Mouse (Mus musculus): Measurements from ENCODE around the gene Nsmce4a. TPM values are rescaled to one million over a fixed set of nuclear protein-coding genes. Genes with fewer than 3 reads are reported as not detected.

Gene Nsmce4a
- total RNA-seq, 2 experiments from 2014 or later = 146 to 195 TPM

- ATAC-seq (ENCODE audit: poor library complexity, severe bottlenecking) = no peak
These were observed 5.7 kb upstream of the Nsmce4a start for GRCm38 (mm10) chr7:130578607-130579006.

- ATAC-seq (ENCODE audit: poor library complexity, severe bottlenecking) = no peak
These were observed 5.1 kb upstream of the Nsmce4a start for GRCm38 (mm10) chr7:130578066-130578465.

- peak; percentile 15; the same call in 1 of the 2 replicates for ATAC-seq (ENCODE audit: poor library complexity, severe bottlenecking)
These were observed 4.6 kb upstream of the Nsmce4a start, which contains the start of gene Tacc2 for GRCm38 (mm10) chr7:130577388-130578003. Tacc2 (plus strand) TSS chr7:130577438.

GRCm38 (mm10) chr7:130576981-130577380 is 4.1 kb upstream of the Nsmce4a start:
- 0 out of 2 replicates have a peak, but pooled peaks have one; percentile 18 for ATAC-seq (ENCODE audit: poor library complexity, severe bottlenecking)

- no peak for ATAC-seq (ENCODE audit: poor library complexity, severe bottlenecking)
These were observed 1.5 kb upstream of the Nsmce4a start for GRCm38 (mm10) chr7:130574211-130574991.

- no peak for ATAC-seq (ENCODE audit: poor library complexity, severe bottlenecking)
These were observed 828 bp upstream of the Nsmce4a start for GRCm38 (mm10) chr7:130573746-130574145.

DNA sequence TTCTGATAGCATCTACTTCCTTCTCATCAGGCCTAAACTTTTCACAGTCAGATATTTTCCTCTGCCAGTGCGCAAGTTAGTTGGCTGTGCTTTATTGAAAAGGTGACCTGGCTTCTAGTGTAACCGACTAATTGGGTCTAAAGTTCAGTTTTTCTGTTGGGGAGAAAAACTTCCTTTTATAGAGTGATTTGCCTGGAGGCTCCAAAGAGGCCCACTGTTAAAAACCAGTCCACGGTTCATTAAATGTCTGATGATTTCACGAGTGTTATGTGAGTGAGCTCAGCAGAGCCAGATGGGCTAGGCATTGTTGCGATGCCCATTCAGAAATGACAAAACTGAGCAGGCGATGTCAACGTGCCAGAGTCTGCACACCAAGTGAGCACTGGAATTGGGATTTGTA is 2.4 kb downstream of the Nsmce4a start:
- ATAC-seq (ENCODE audit: poor library complexity, severe bottlenecking) = no peak

GRCm38 (mm10) chr7:130568783-130569436 is 4.0 kb downstream of the Nsmce4a start:
- no peak for ATAC-seq (ENCODE audit: poor library complexity, severe bottlenecking)

GRCm38 (mm10) chr7:130564596-130564995 is 8.3 kb downstream of the Nsmce4a start:
- ATAC-seq (ENCODE audit: poor library complexity, severe bottlenecking) = no peak

- ATAC-seq (ENCODE audit: poor library complexity, severe bottlenecking) = no peak
These were observed 9.0 kb downstream of the Nsmce4a start for GRCm38 (mm10) chr7:130563880-130564279.

- no peak for ATAC-seq (ENCODE audit: poor library complexity, severe bottlenecking)
These were observed 9.6 kb downstream of the Nsmce4a start for GRCm38 (mm10) chr7:130563276-130563675.

GRCm38 (mm10) chr7:130560933-130561332 is 12.0 kb downstream of the Nsmce4a start:
- ATAC-seq (ENCODE audit: poor library complexity, severe bottlenecking) = no peak

DNA sequence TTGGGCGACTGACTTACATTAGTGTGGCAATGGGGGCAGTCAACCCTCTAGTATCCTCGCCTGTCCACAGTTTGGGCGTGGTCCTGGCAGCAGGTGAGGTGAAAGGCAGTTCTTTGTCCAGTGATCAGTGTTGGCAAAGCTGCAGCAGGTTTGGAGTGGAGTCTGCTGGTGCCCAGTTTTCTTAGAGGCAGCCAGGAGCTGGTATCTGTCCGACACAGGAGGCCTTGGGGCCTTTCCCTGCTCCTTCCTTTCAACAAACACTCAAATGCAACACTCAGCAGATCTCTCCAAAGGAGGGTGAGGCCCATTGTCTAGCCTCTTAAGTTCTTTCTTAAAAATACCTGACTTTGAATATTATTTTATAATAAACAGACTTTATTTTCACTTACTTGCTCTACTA is 14.3 kb downstream of the Nsmce4a start:
- no peak for ATAC-seq (ENCODE audit: poor library complexity, severe bottlenecking)

DNA sequence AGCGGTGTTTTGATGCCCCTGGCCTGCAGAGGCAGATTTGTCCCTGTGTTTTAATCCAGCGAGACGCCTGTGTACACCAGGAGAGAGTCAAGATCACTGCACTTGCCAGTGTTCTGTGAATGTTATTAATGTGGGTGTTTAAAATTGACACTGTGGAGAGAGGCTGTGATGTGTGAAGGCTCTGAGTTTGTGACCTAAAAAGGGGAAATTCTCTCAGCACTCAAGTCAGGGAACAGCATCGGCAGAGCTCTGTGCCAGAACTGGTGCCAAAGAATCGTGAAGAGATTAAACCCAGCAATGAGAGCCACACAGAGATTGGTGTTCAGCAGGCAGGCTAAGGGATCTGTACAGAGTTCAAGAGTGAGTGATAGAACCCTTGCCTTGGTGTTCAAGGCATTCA is 17.3 kb downstream of the Nsmce4a start:
- no peak for ATAC-seq (ENCODE audit: poor library complexity, severe bottlenecking)

DNA sequence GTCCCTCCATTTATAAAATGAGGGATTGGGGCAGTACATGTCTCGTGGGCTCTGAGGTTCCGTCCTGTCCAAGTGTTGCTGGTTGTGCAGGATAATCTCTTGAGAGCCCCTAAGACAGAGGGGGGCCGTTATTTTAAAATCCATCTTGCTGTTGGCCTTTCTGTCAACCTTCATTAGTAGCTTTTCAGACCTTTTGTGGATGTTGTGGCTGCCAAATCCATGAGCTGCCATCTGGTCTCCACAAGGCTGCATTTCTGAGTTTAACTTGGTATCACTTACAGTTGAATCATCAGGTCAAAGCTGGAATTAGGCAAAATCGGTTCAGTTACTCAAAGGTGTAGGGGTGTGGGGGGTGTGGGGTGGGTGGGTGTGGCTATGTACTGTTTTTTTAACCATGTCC is 19.6 kb downstream of the Nsmce4a start:
- no peak for ATAC-seq (ENCODE audit: poor library complexity, severe bottlenecking)

- no peak for ATAC-seq (ENCODE audit: poor library complexity, severe bottlenecking)
These were observed 20.1 kb downstream of the Nsmce4a start for GRCm38 (mm10) chr7:130552780-130553179.

DNA sequence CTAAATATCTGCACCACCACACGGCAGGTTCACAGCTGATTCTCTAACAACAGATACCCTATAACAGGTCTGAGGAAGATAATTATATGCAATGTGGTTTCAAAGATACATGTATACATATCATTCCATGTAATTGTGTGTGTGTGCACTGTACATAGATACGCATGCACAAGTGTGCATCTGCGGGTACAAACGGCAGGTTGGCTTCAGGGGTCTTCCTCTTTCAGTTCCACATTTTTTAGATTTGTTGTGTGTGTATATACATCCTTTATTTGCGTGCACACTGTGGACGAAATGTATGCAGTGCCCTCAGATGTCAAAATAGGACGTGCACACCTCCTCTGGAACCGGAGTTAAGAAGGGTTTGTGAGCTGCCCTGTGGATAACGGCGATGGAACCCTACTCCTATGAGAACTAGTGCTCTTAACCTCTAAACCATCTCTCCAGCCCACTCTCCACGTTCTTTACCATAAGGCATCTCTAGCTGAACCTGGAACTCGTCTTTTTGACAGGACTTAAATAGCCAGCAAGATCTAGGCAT is 25.2 kb downstream of the Nsmce4a start:
- ATAC-seq (ENCODE audit: poor library complexity, severe bottlenecking) = peak; percentile 24

GRCm38 (mm10) chr7:130546791-130547484 is 26.0 kb downstream of the Nsmce4a start:
- ATAC-seq (ENCODE audit: poor library complexity, severe bottlenecking) = peak; percentile 94

DNA sequence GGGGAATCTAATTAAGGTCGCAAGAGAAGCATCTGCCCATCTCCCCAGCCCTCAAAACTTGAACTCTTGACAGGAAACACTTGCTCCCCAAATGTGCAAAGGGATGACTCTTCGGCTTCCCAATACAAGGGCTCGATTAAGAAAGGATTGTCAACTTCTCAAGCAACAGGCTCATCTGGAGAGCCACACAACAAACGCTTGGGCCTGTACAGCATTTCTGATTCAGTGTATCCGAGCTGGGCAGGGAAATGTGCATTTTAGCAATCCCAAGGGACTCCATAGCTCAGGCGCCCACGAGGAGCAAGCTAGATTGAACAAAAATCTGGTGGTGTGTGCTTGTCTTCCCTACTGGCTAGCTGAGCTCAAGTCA is 26.5 kb downstream of the Nsmce4a start:
- ATAC-seq (ENCODE audit: poor library complexity, severe bottlenecking) = no peak

DNA sequence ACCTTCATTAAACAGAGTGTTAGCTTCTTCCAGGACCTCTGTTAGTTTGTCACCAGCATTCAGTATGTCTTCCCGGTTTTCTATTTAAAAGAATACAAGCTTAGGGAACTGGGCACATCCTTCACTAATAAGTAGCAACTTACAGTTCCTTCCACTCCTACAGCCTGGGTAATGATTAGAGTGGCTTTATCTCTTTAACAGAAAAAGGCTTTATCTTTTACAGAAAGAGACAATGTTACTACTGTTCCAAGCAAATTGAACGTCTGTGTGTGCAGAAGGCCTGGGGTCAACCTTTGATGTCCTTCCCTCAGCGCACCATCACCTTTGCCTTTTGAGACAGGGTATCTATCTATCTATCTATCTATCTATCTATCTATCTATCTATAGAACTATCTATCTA is 27.0 kb downstream of the Nsmce4a start:
- ATAC-seq (ENCODE audit: poor library complexity, severe bottlenecking) = no peak

- no peak for ATAC-seq (ENCODE audit: poor library complexity, severe bottlenecking)
These were observed 27.5 kb downstream of the Nsmce4a start for GRCm38 (mm10) chr7:130545401-130545800.
